Mouse (Mus musculus): ENCODE measurements around the gene Atp2b1. TPM values are rescaled to one million over a fixed set of nuclear protein-coding genes. Genes with fewer than 3 reads are reported as not detected.

The Atp2b1 gene
- polyA plus RNA-seq, 1 experiment = 9.3 TPM

GRCm38 (mm10) chr10:99037185-99038065 is 123.2 kb downstream of the Atp2b1 start:
- Histone ChIP-seq H3K36me3 (ENCODE audit: control insufficient read depth, insufficient read depth, low read length) (no peaks in the 10 kb centered on the region), H3K4me3 (ENCODE audit: extremely low read depth, insufficient read depth, insufficient read length) (no peak overlapping the region), H3K4me1 (ENCODE audit: control insufficient read depth, insufficient read depth, insufficient read length) (no peaks in the 10 kb centered on the region), H3K27me3 (ENCODE audit: control insufficient read depth, insufficient read depth, low read length) (no peaks in the 10 kb centered on the region), H3K27ac (ENCODE audit: insufficient read depth, low read length) (no peak overlapping the region; the same call in 1 of the 2 replicates)
- TF ChIP-seq CTCF (IDR thresholded peaks at IDR 0.05; ENCODE audit: extremely low read depth, insufficient read depth, insufficient read length, insufficient replicate concordance) (no peak), POLR2A (IDR thresholded peaks at IDR 0.05; ENCODE audit: low read depth, low read length) (no peak)
- no peak for DNase-seq (ENCODE audit: low read depth in 1 of 2, low spot score in 2 of 2)
- 85% methylated on average over 21 of the region's 21 CpGs for WGBS

- Histone ChIP-seq H3K4me1 (ENCODE audit: control insufficient read depth, insufficient read depth, insufficient read length) (no peaks in the 10 kb centered on the region), H3K36me3 (ENCODE audit: control insufficient read depth, insufficient read depth, low read length) (no peaks in the 10 kb centered on the region), H3K27ac (ENCODE audit: insufficient read depth, low read length) (no peak overlapping the region), H3K4me3 (ENCODE audit: extremely low read depth, insufficient read depth, insufficient read length) (no peak overlapping the region), H3K27me3 (ENCODE audit: control insufficient read depth, insufficient read depth, low read length) (no peaks in the 10 kb centered on the region)
- DNase-seq (ENCODE audit: low read depth in 1 of 2, low spot score in 2 of 2) = no peak
- WGBS = 86% methylated on average over 3 of the region's 3 CpGs
- TF ChIP-seq CTCF (IDR thresholded peaks at IDR 0.05; ENCODE audit: extremely low read depth, insufficient read depth, insufficient read length, insufficient replicate concordance) (no peak), POLR2A (IDR thresholded peaks at IDR 0.05; ENCODE audit: low read depth, low read length) (no peak)
These were observed 124.7 kb downstream of the Atp2b1 start for GRCm38 (mm10) chr10:99038866-99039265.

- Histone ChIP-seq H3K27ac (ENCODE audit: insufficient read depth, low read length) (no peak overlapping the region), H3K4me3 (ENCODE audit: extremely low read depth, insufficient read depth, insufficient read length) (no peak overlapping the region), H3K4me1 (ENCODE audit: control insufficient read depth, insufficient read depth, insufficient read length) (no peaks in the 10 kb centered on the region), H3K36me3 (ENCODE audit: control insufficient read depth, insufficient read depth, low read length) (no peaks in the 10 kb centered on the region), H3K27me3 (ENCODE audit: control insufficient read depth, insufficient read depth, low read length) (no peaks in the 10 kb centered on the region)
- no peak for TF ChIP-seq CTCF (IDR thresholded peaks at IDR 0.05; ENCODE audit: extremely low read depth, insufficient read depth, insufficient read length, insufficient replicate concordance)
- no peak for TF ChIP-seq POLR2A (IDR thresholded peaks at IDR 0.05; ENCODE audit: low read depth, low read length)
- 90% methylated on average over 5 of the region's 5 CpGs for WGBS
- no peak for DNase-seq (ENCODE audit: low read depth in 1 of 2, low spot score in 2 of 2)
These were observed 126.0 kb downstream of the Atp2b1 start for GRCm38 (mm10) chr10:99040171-99040570.

- DNase-seq (ENCODE audit: low read depth in 1 of 2, low spot score in 2 of 2) = no peak
- Histone ChIP-seq H3K27ac (ENCODE audit: insufficient read depth, low read length) (no peak overlapping the region), H3K4me3 (ENCODE audit: extremely low read depth, insufficient read depth, insufficient read length) (no peak overlapping the region), H3K27me3 (ENCODE audit: control insufficient read depth, insufficient read depth, low read length) (no peaks in the 10 kb centered on the region), H3K36me3 (ENCODE audit: control insufficient read depth, insufficient read depth, low read length) (no peaks in the 10 kb centered on the region), H3K4me1 (ENCODE audit: control insufficient read depth, insufficient read depth, insufficient read length) (no peaks in the 10 kb centered on the region)
- no peak for TF ChIP-seq CTCF (IDR thresholded peaks at IDR 0.05; ENCODE audit: extremely low read depth, insufficient read depth, insufficient read length, insufficient replicate concordance)
- TF ChIP-seq POLR2A (IDR thresholded peaks at IDR 0.05; ENCODE audit: low read depth, low read length) = no peak
- 82% methylated on average over 5 of the region's 5 CpGs for WGBS
These were observed 132.7 kb downstream of the Atp2b1 start for GRCm38 (mm10) chr10:99046756-99047550.

GRCm38 (mm10) chr10:99047551-99047940 is 133.3 kb downstream of the Atp2b1 start:
- no peaks in the 10 kb centered on the region for H3K36me3 ChIP-seq (ENCODE audit: control insufficient read depth, insufficient read depth, low read length)
- no peak overlapping the region for H3K27ac ChIP-seq (ENCODE audit: insufficient read depth, low read length)
- no peaks in the 10 kb centered on the region for H3K27me3 ChIP-seq (ENCODE audit: control insufficient read depth, insufficient read depth, low read length)
- no peaks in the 10 kb centered on the region for H3K4me1 ChIP-seq (ENCODE audit: control insufficient read depth, insufficient read depth, insufficient read length)
- WGBS = 81% methylated on average over 4 of the region's 4 CpGs
- TF ChIP-seq POLR2A (IDR thresholded peaks at IDR 0.05; ENCODE audit: low read depth, low read length) (no peak), CTCF (IDR thresholded peaks at IDR 0.05; ENCODE audit: extremely low read depth, insufficient read depth, insufficient read length, insufficient replicate concordance) (no peak)
- DNase-seq (ENCODE audit: low read depth in 1 of 2, low spot score in 2 of 2) = no peak
- H3K4me3 ChIP-seq (ENCODE audit: extremely low read depth, insufficient read depth, insufficient read length) = no peak overlapping the region

- Histone ChIP-seq H3K27ac (ENCODE audit: insufficient read depth, low read length) (no peak overlapping the region), H3K36me3 (ENCODE audit: control insufficient read depth, insufficient read depth, low read length) (no peaks in the 10 kb centered on the region), H3K27me3 (ENCODE audit: control insufficient read depth, insufficient read depth, low read length) (no peaks in the 10 kb centered on the region), H3K4me3 (ENCODE audit: extremely low read depth, insufficient read depth, insufficient read length) (no peak overlapping the region), H3K4me1 (ENCODE audit: control insufficient read depth, insufficient read depth, insufficient read length) (no peaks in the 10 kb centered on the region)
- TF ChIP-seq POLR2A (IDR thresholded peaks at IDR 0.05; ENCODE audit: low read depth, low read length) (no peak), CTCF (IDR thresholded peaks at IDR 0.05; ENCODE audit: extremely low read depth, insufficient read depth, insufficient read length, insufficient replicate concordance) (no peak)
- DNase-seq (ENCODE audit: low read depth in 1 of 2, low spot score in 2 of 2) = no peak
- WGBS = 95% methylated on average over 7 of the region's 7 CpGs
These were observed 135.9 kb downstream of the Atp2b1 start for GRCm38 (mm10) chr10:99050093-99050492.

All from spleen, adult 2 months (tissue).